Mouse (Mus musculus): Measurements from ENCODE around the gene Drg1.
"Not testable (repeated sequence)": the region's sequence is repeated elsewhere in the genome, so short reads cannot be mapped to it uniquely, and the experiment has no call there.

The Drg1 gene

DNA sequence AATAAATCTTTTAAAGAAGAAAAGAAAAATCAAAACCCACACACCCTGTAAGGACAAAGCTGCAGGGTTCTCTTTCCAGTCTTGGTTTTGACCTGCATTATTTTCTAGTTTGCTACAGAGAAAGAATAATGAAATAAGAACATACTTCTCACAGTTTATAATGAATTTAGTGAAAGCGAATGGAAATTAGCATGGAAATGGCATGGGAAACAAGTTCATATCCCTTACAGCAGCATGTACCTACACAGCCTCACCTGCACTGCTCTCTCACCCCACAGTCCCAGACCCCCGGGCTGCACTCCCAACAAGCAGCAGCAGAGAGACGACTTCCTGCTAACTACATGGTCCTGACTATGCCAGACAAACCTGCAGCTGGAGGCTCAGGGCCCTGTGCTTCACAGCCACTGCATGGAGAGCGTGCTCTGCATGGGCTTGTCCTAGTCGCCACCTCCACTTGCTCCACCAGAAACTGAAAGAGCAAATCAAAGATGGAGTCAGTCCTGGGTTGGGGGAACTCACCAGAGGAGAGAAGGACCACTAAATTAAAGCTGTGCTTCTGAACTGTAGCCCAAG is 100.9 kb downstream of the Drg1 start:
- not testable (repeated sequence) for H3K4me1 ChIP-seq (replicated peaks; ENCODE audit: low read depth, low read length); H3K4me3 ChIP-seq (replicated peaks; ENCODE audit: low read length); H3K36me3 ChIP-seq (ENCODE audit: insufficient read depth, low read length); H3K27me3 ChIP-seq (ENCODE audit: insufficient read depth, low read length); H3K9me3 ChIP-seq (ENCODE audit: low read length)

GRCm38 (mm10) chr11:3163661-3164060 is 102.6 kb downstream of the Drg1 start:
- H3K36me3 ChIP-seq (ENCODE audit: insufficient read depth, low read length); H3K27me3 ChIP-seq (ENCODE audit: insufficient read depth, low read length); H3K9me3 ChIP-seq (ENCODE audit: low read length); H3K4me1 ChIP-seq (replicated peaks; ENCODE audit: low read depth, low read length); H3K4me3 ChIP-seq (replicated peaks; ENCODE audit: low read length): not testable (repeated sequence)

GRCm38 (mm10) chr11:3163122-3163521 is 103.1 kb downstream of the Drg1 start:
- not testable (repeated sequence) for H3K36me3 ChIP-seq (ENCODE audit: insufficient read depth, low read length); H3K4me1 ChIP-seq (replicated peaks; ENCODE audit: low read depth, low read length); H3K4me3 ChIP-seq (replicated peaks; ENCODE audit: low read length); H3K9me3 ChIP-seq (ENCODE audit: low read length); H3K27me3 ChIP-seq (ENCODE audit: insufficient read depth, low read length)

- not testable (repeated sequence) for H3K27me3 ChIP-seq (ENCODE audit: insufficient read depth, low read length); H3K9me3 ChIP-seq (ENCODE audit: low read length); H3K4me3 ChIP-seq (replicated peaks; ENCODE audit: low read length); H3K4me1 ChIP-seq (replicated peaks; ENCODE audit: low read depth, low read length); H3K36me3 ChIP-seq (ENCODE audit: insufficient read depth, low read length)
Measured at GRCm38 (mm10) chr11:3162236-3162897, 103.8 kb downstream of the Drg1 start.

DNA sequence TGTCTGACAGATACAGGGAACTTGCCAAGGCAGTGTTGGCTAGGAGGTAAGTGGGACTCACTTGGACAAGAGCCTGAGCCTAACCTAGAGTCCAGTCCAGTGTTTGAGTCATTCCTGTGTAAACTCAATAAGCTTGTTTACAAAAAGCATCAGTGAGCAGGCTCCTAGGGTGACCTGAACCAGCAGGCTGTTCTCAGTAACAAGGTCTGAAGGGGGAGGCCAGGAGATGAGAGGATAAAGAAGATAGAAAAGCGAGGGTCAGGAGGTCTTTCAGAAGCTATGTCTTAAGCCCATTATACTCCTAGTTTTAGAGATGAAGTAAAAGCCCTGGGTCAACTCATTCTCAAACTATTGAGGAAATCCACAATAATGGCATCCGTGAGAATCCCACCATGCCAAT is 104.8 kb downstream of the Drg1 start:
- H3K27me3 ChIP-seq (ENCODE audit: insufficient read depth, low read length); H3K4me1 ChIP-seq (replicated peaks; ENCODE audit: low read depth, low read length); H3K9me3 ChIP-seq (ENCODE audit: low read length); H3K36me3 ChIP-seq (ENCODE audit: insufficient read depth, low read length); H3K4me3 ChIP-seq (replicated peaks; ENCODE audit: low read length): not testable (repeated sequence)

- H3K27me3 ChIP-seq (ENCODE audit: insufficient read depth, low read length); H3K4me3 ChIP-seq (replicated peaks; ENCODE audit: low read length); H3K4me1 ChIP-seq (replicated peaks; ENCODE audit: low read depth, low read length); H3K36me3 ChIP-seq (ENCODE audit: insufficient read depth, low read length); H3K9me3 ChIP-seq (ENCODE audit: low read length): not testable (repeated sequence)
Measured at GRCm38 (mm10) chr11:3158800-3159199, 107.4 kb downstream of the Drg1 start.

GRCm38 (mm10) chr11:3157996-3158395 is 108.2 kb downstream of the Drg1 start:
- not testable (repeated sequence) for H3K4me3 ChIP-seq (replicated peaks; ENCODE audit: low read length); H3K27me3 ChIP-seq (ENCODE audit: insufficient read depth, low read length); H3K36me3 ChIP-seq (ENCODE audit: insufficient read depth, low read length); H3K9me3 ChIP-seq (ENCODE audit: low read length); H3K4me1 ChIP-seq (replicated peaks; ENCODE audit: low read depth, low read length)

DNA sequence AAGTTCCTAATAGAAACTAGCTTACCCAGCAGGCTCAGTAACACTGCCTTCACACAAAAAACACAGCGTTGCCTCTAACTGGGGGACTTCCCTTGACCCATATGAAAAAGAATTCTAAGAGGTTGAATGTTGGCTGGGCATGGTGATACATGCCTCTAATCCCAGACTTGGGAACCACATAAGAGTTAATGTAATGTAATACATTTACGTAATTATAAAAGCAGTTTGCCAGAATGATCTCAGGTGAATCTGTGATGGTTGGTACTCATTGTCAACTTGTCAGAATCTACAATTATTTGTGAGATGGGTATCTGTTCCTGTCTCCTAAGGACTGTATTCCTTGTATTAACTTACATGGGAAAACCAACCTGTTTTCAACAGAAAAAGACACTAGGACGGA is 109.2 kb downstream of the Drg1 start:
- H3K9me3 ChIP-seq (ENCODE audit: low read length); H3K27me3 ChIP-seq (ENCODE audit: insufficient read depth, low read length); H3K4me3 ChIP-seq (replicated peaks; ENCODE audit: low read length); H3K36me3 ChIP-seq (ENCODE audit: insufficient read depth, low read length); H3K4me1 ChIP-seq (replicated peaks; ENCODE audit: low read depth, low read length): not testable (repeated sequence)

GRCm38 (mm10) chr11:3153666-3154397 is 112.4 kb downstream of the Drg1 start:
- H3K36me3 ChIP-seq (ENCODE audit: insufficient read depth, low read length); H3K27me3 ChIP-seq (ENCODE audit: insufficient read depth, low read length); H3K4me1 ChIP-seq (replicated peaks; ENCODE audit: low read depth, low read length); H3K4me3 ChIP-seq (replicated peaks; ENCODE audit: low read length); H3K9me3 ChIP-seq (ENCODE audit: low read length): not testable (repeated sequence)

DNA sequence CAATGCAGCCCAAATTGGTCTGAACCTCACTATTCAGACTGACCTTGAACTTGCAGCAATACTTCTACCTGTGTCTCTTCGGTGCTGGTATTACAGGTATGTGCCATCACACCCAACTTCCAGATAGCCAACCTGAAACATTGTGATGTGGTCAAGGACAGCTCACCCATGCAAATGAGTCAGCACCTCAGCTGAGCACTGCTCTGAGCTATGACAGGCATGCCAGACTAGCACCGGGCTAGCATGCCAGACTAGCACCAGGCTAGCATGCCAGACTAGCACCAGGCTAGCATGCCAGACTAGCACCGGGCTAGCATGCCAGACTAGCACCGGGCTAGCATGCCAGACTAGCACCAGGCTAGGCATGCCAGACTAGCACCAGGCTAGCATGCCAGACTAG is 114.9 kb downstream of the Drg1 start:
- H3K4me3 ChIP-seq (replicated peaks; ENCODE audit: low read length); H3K27me3 ChIP-seq (ENCODE audit: insufficient read depth, low read length); H3K36me3 ChIP-seq (ENCODE audit: insufficient read depth, low read length); H3K9me3 ChIP-seq (ENCODE audit: low read length): not testable (repeated sequence)
- peaks cover 13% of the 10 kb centered on the region for H3K4me1 ChIP-seq (replicated peaks; ENCODE audit: low read depth, low read length)

DNA sequence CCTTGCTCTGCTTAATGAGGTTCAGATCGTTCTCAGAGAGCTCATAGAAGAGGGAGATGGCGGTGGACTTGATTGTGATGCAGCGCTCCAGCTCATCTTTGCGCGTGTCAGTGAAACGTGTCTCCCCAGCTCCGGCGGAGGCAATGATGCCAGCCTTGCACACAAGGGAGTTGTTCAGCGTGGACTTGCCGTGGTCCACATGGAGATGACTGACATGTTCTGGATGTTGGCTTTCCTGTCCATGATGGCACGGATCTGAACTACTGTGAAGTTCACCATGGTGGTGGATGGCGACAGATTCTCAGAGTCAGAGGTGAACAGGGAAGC is 115.6 kb downstream of the Drg1 start:
- H3K27me3 ChIP-seq (ENCODE audit: insufficient read depth, low read length); H3K9me3 ChIP-seq (ENCODE audit: low read length); H3K36me3 ChIP-seq (ENCODE audit: insufficient read depth, low read length); H3K4me3 ChIP-seq (replicated peaks; ENCODE audit: low read length): not testable (repeated sequence)
- peaks cover 16% of the 10 kb centered on the region for H3K4me1 ChIP-seq (replicated peaks; ENCODE audit: low read depth, low read length)

DNA sequence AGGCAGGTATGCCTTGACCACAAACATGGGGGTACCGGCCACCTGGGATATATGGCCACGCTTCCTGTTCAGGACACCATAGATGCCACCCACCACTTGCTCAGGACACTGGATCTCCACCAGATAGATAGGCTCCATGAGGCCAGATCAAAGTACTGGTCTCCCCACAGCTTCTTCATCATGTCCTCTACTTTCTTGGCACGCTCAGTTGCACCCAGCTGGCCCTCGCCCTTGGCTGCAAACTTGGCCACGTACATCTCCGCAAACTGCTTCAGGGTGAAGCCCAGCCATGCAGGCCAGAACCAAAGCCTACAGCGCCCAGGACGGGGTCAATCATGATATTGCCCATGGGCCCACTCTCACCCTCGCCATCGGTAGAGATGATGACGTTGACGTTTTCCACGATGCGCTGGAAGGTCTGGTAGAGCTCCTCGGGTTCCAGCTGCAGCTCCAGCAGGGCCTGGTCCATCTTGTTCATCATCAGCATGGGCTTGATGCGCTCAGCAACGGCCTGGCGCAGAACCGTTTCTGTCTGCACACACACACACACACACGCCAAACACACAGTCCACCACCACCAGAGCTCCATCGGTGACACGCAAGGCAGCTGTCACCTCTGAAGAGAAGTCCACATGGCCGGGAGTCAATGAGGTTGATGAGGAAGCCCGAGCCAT is 116.1 kb downstream of the Drg1 start:
- H3K4me1 ChIP-seq (replicated peaks; ENCODE audit: low read depth, low read length): peaks cover 19% of the 10 kb centered on the region
- H3K9me3 ChIP-seq (ENCODE audit: low read length); H3K36me3 ChIP-seq (ENCODE audit: insufficient read depth, low read length); H3K4me3 ChIP-seq (replicated peaks; ENCODE audit: low read length); H3K27me3 ChIP-seq (ENCODE audit: insufficient read depth, low read length): not testable (repeated sequence)

- H3K27me3 ChIP-seq (ENCODE audit: insufficient read depth, low read length); H3K9me3 ChIP-seq (ENCODE audit: low read length); H3K36me3 ChIP-seq (ENCODE audit: insufficient read depth, low read length); H3K4me3 ChIP-seq (replicated peaks; ENCODE audit: low read length): not testable (repeated sequence)
- peaks cover 25% of the 10 kb centered on the region for H3K4me1 ChIP-seq (replicated peaks; ENCODE audit: low read depth, low read length)
Measured at GRCm38 (mm10) chr11:3149471-3149870, 116.7 kb downstream of the Drg1 start.

DNA sequence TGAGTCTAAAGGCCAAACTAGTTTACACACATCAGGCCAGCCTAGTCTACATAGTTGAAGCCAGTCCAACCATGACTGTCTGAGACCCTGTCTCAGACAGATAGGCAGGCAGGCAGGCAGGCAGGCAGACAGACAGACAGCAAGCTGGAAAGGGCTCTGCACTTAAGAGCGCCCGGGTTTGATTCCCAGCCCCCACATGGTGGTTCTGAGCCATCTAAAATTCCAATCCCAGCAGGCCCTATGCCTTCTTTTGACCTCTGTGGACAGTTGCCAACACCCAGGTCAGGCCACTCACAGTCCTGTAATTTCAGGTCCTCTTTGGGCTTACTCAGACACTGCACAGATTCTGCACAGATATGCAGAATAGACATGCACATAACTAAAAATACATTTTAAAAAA is 119.4 kb downstream of the Drg1 start:
- not testable (repeated sequence) for H3K4me3 ChIP-seq (replicated peaks; ENCODE audit: low read length); H3K27me3 ChIP-seq (ENCODE audit: insufficient read depth, low read length); H3K9me3 ChIP-seq (ENCODE audit: low read length); H3K36me3 ChIP-seq (ENCODE audit: insufficient read depth, low read length)
- H3K4me1 ChIP-seq (replicated peaks; ENCODE audit: low read depth, low read length): peaks cover 36% of the 10 kb centered on the region

Data from E14TG2a.4 (cell line).